Mouse (Mus musculus) neutrophil, adult 65 days (primary cell): ENCODE results near the gene Olfr902. TPM values are rescaled to one million over a fixed set of nuclear protein-coding genes. Genes with fewer than 3 reads are reported as not detected.

Source experiments
- total RNA-seq: library from RNA; stranded (reverse); gene quantifications from 2 replicates; pipeline ENCODE4 v1.2.4, GENCODE M21; 2023

Olfr902 gene
- not detected in 2 replicates for total RNA-seq

GRCm38 (mm10) chr9:38447352-38447751 is at the start of gene Olfr902:
TSS of gene Olfr902 (plus strand) at chr9:38447652.

DNA sequence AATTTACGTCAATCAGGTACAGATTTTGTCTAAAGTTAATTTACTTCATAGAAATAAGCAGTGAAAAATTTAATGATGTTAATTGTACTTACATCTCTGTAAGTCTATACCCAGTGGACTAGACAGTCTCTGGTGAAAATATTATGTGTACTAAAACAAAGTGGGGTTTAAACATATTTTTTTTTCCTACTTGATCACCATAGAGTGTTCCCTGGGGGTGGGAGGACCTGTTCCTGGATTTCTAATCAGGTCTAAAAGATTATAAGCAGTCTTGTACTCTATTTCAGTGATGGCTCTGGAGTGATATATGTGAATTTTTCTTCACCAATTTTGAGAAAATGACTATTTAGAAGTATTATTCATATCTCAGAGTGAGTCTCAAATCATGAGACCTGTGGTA is 46.1 kb upstream of the Olfr902 start, which contains the start of gene Olfr147:
TSS of gene Olfr147 (plus strand) at position 301 of the 400 bp plus-strand sequence.

DNA sequence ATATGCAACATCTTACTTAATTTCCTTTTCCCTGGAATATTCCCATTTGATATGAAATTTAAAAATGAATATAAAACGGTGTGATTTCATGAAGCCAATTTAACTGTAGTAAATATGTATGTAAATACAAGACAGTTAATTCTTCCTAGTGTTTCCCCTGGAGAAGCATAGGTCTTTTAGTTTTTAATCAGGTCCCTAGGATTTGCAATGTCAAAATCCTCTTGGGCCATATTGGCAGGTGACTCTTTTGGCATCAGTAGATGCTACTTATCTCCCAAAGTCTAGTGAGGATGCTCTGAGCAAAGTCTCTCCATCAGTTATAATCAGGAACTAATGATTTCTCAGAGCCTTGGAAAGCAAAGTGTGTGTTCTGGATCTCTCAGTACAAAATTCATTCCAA is 18.3 kb upstream of the Olfr902 start, which contains the start of gene Olfr901:
TSS of gene Olfr901 (plus strand) at position 301 of the 400 bp plus-strand sequence.

GRCm38 (mm10) chr9:38462844-38463243 is 15.4 kb downstream of the Olfr902 start, which contains the start of gene Olfr904:
TSS of gene Olfr904 (plus strand) at chr9:38463144.

GRCm38 (mm10) chr9:38470807-38471206 is 23.4 kb downstream of the Olfr902 start, which contains the start of gene Olfr905:
TSS of gene Olfr905 (plus strand) at chr9:38471107.

GRCm38 (mm10) chr9:38486785-38487184 is 39.3 kb downstream of the Olfr902 start, which contains the start of gene Olfr906:
TSS of gene Olfr906 (plus strand) at chr9:38487085.

DNA sequence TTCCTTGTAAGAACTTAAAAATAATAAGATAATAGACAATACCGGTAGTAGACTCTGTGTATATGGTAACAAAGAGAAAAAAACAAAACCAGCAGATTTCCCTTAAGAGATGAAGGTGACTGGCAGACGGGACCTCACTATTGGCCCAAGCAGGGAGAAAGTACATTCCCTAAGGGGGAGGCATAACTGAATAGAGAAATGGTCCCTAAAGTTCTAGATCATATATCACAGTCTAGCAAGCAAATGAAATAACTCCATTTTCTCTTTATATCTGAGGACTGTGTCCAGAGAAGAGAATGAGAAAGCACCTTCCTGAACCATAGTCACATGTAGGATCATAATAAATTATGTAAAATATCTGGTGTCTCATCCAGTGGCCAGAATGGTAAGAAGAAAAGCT is 48.0 kb downstream of the Olfr902 start, which contains the start of gene Olfr907:
TSS of gene Olfr907 (plus strand) at position 301 of the 400 bp plus-strand sequence.

Other genes with a start within 250 kb of the Olfr902 start
- gene Olfr893, start 239.3 kb upstream of the Olfr902 start, total RNA-seq, result not detected in 2 replicates
- gene Olfr894, start 229.6 kb upstream of the Olfr902 start, total RNA-seq, result not detected in 2 replicates
- not detected in 2 replicates for gene Olfr143, start 194.9 kb upstream of the Olfr902 start, total RNA-seq
- gene Olfr895, start 179.8 kb upstream of the Olfr902 start, total RNA-seq, result not detected in 2 replicates
- gene Olfr896-ps1, start 156.5 kb upstream of the Olfr902 start, total RNA-seq, result not detected in 2 replicates
- not detected in 2 replicates for gene Olfr25, start 118.6 kb upstream of the Olfr902 start, total RNA-seq
- not detected in 2 replicates for gene Olfr898, start 99.2 kb upstream of the Olfr902 start, total RNA-seq
- gene Olfr250, start 80.8 kb upstream of the Olfr902 start, total RNA-seq, result not detected in 2 replicates
- gene Olfr251, start 70.6 kb upstream of the Olfr902 start, total RNA-seq, result not detected in 2 replicates
- gene Olfr147, start 46.0 kb upstream of the Olfr902 start, total RNA-seq, result not detected in 2 replicates
- not detected in 2 replicates for gene Olfr901, start 18.2 kb upstream of the Olfr902 start, total RNA-seq
- gene Olfr904, start 15.5 kb downstream of the Olfr902 start, total RNA-seq, result not detected in 2 replicates
- 0.14 TPM in 1 of 2 replicates, not detected in the other for gene Olfr905, start 23.5 kb downstream of the Olfr902 start, total RNA-seq
- gene Olfr906, start 39.4 kb downstream of the Olfr902 start, total RNA-seq, result not detected in 2 replicates
- not detected in 2 replicates for gene Olfr907, start 48.1 kb downstream of the Olfr902 start, total RNA-seq
- gene Olfr911-ps1, start 73.9 kb downstream of the Olfr902 start, total RNA-seq, result not detected in 2 replicates
- gene Olfr910, start 90.2 kb downstream of the Olfr902 start, total RNA-seq, result not detected in 2 replicates
- not detected in 2 replicates for gene Olfr912, start 132.5 kb downstream of the Olfr902 start, total RNA-seq
- gene Olfr913, start 145.1 kb downstream of the Olfr902 start, total RNA-seq, result not detected in 2 replicates
- not detected in 2 replicates for gene Olfr914, start 157.4 kb downstream of the Olfr902 start, total RNA-seq
- not detected in 2 replicates for gene Olfr916, start 212.2 kb downstream of the Olfr902 start, total RNA-seq
- not detected in 2 replicates for gene Olfr917, start 218.2 kb downstream of the Olfr902 start, total RNA-seq
- not detected in 2 replicates for gene Olfr918, start 226.9 kb downstream of the Olfr902 start, total RNA-seq